Mouse (Mus musculus) erythroblast, embryonic 14.5 days (primary cell): ENCODE results near the gene A630095N17Rik. TPM values are rescaled to one million over a fixed set of nuclear protein-coding genes. Genes with fewer than 3 reads are reported as not detected.
"Not testable (repeated sequence)": the region's sequence is repeated elsewhere in the genome, so short reads cannot be mapped to it uniquely, and the experiment has no call there.

Experiments used
- H3K27me3 ChIP-seq: 2 replicates; pipeline ENCODE4 v1.6.1; 2012; ENCODE audit warnings: inconsistent platforms; ENCODE audit not compliant: control insufficient read depth
- H3K36me3 ChIP-seq: 2 replicates; pipeline ENCODE4 v1.6.1; 2012; ENCODE audit warnings: mild to moderate bottlenecking, inconsistent platforms; ENCODE audit not compliant: control insufficient read depth
- H3K4me1 ChIP-seq: 2 replicates; pipeline ENCODE4 v1.6.1; 2012; ENCODE audit warnings: inconsistent platforms; ENCODE audit not compliant: control insufficient read depth
- H3K4me3 ChIP-seq: replicated peaks from 2 replicates; pipeline ENCODE3; 2012; ENCODE audit warnings: moderate library complexity, mild to moderate bottlenecking, inconsistent platforms
- H3K9me3 ChIP-seq: 2 replicates; pipeline ENCODE4 v1.6.1; 2012; ENCODE audit warnings: low read length, inconsistent platforms, mixed read lengths; ENCODE audit not compliant: control insufficient read depth
- GATA1 ChIP-seq: IDR thresholded peaks from 2 replicates; pipeline ENCODE4 v1.6.1; 2012; ENCODE audit warnings: low read length, inconsistent platforms, mixed read lengths
- TAL1 ChIP-seq: IDR thresholded peaks from 3 replicates; pipeline ENCODE4 v1.6.1; 2012; ENCODE audit warnings: low read length, inconsistent platforms, mixed read lengths
- polyA plus RNA-seq: library from polyadenylated mRNA; stranded (reverse); fragments of >175 nt; gene quantifications from 2 replicates; pipeline ENCODE4 v1.2.3, GENCODE M21; 2012

The A630095N17Rik gene
- polyA plus RNA-seq, 1 experiment, result not detected

GRCm38 (mm10) chr1:75244836-75245235 is 12.9 kb upstream of the A630095N17Rik start:
- peaks cover 76% of the 10 kb centered on the region for H3K36me3 ChIP-seq
- no peaks in the 10 kb centered on the region for H3K9me3 ChIP-seq
- no peak overlapping the region for H3K4me3 ChIP-seq
- H3K4me1 ChIP-seq, result peaks cover 61% of the 10 kb centered on the region
- H3K27me3 ChIP-seq, result no peaks in the 10 kb centered on the region
- TF ChIP-seq TAL1, result no peak
- no peak for TF ChIP-seq GATA1

DNA sequence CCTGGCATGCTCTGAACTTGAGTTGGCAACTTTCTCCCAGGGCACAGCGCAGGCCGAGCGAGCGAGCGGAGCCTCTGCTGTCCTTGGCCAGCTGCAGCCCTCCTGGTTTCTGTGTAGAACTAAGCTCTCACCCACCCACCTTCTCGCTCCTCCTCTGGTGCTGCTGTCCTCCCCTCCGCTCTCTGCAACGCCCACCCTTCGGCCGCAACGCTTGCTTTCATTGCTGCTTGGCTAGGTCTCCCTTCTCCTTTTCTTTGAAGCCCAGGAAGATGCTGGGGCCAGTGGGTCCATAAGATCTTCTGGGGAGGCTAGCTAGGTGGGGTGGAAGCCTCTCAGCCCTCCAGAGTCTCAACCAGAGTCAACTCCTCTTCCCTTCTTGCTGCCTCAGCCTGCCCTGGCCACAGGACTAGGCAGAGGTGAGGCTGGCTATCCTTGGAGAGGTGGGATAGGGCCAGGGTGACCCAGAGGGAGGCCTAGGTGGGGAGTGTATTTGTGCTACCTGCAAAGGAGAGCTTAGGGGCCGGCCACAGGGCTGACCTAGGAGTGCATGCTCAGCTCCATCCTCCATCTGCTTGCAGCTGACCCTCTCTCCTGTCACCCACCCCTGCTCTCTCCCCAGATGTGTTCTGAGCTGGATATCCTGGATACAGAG is 12.4 kb upstream of the A630095N17Rik start:
- Histone ChIP-seq H3K36me3 (peaks cover 81% of the 10 kb centered on the region), H3K9me3 (no peaks in the 10 kb centered on the region), H3K4me1 (peaks cover 61% of the 10 kb centered on the region), H3K4me3 (no peak overlapping the region), H3K27me3 (no peaks in the 10 kb centered on the region)
- no peak for TF ChIP-seq TAL1
- TF ChIP-seq GATA1, result no peak

- TF ChIP-seq GATA1 (no peak), TAL1 (no peak)
These were observed 11.5 kb upstream of the A630095N17Rik start for GRCm38 (mm10) chr1:75243411-75243810.

GRCm38 (mm10) chr1:75239591-75239990 is 7.7 kb upstream of the A630095N17Rik start:
- no peak overlapping the region for H3K4me3 ChIP-seq
- peaks cover 72% of the 10 kb centered on the region for H3K4me1 ChIP-seq
- no peaks in the 10 kb centered on the region for H3K27me3 ChIP-seq
- H3K36me3 ChIP-seq, result peaks cover 75% of the 10 kb centered on the region
- H3K9me3 ChIP-seq, result no peaks in the 10 kb centered on the region
- TF ChIP-seq GATA1 (no peak), TAL1 (no peak)

More at GRCm38 (mm10) chr1:75243411-75243810, 11.5 kb upstream of the A630095N17Rik start:
- no peak overlapping the region for H3K4me3 ChIP-seq
- no peaks in the 10 kb centered on the region for H3K9me3 ChIP-seq
- no peaks in the 10 kb centered on the region for H3K27me3 ChIP-seq
- peaks cover 90% of the 10 kb centered on the region for H3K36me3 ChIP-seq
- peaks cover 64% of the 10 kb centered on the region for H3K4me1 ChIP-seq

GRCm38 (mm10) chr1:75236117-75237050 is 4.5 kb upstream of the A630095N17Rik start, which contains the start of gene Dnajb2:
Dnajb2 (plus strand) TSS chr1:75236406.
- H3K27me3 ChIP-seq, result no peaks in the 10 kb centered on the region
- H3K36me3 ChIP-seq, result peaks cover 43% of the 10 kb centered on the region
- TF ChIP-seq TAL1, result peak; percentile 92
- peak; percentile 95 for TF ChIP-seq GATA1
- peak within 1 kb of the TSS; percentile 69 for H3K4me3 ChIP-seq
- H3K9me3 ChIP-seq, result no peaks in the 10 kb centered on the region
- H3K4me1 ChIP-seq, result peaks cover 82% of the 10 kb centered on the region

DNA sequence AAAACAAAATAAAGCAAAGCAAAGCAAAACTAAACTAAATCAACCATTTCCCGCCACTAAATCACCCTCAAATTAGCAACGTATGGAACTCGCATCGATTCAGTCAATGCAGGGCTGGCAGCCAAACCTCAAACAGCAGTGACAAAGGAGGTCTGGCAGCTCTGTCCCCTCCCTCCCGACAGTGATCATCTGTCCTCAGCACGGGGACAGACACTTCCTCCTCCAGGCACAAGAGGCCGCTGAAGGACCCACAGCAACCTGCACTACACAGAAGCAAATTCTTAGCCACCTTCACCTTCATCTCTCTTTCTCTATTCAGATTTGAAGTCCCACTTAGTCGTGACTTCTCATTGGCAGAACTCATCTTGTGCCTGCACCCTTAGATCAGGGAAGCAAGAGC is 2.7 kb upstream of the A630095N17Rik start:
- Histone ChIP-seq H3K36me3 (peaks cover 25% of the 10 kb centered on the region), H3K4me3 (peak overlapping the region; percentile 69), H3K9me3 (no peaks in the 10 kb centered on the region), H3K4me1 (peaks cover 89% of the 10 kb centered on the region), H3K27me3 (no peaks in the 10 kb centered on the region)
- TF ChIP-seq TAL1 (no peak), GATA1 (no peak)

DNA sequence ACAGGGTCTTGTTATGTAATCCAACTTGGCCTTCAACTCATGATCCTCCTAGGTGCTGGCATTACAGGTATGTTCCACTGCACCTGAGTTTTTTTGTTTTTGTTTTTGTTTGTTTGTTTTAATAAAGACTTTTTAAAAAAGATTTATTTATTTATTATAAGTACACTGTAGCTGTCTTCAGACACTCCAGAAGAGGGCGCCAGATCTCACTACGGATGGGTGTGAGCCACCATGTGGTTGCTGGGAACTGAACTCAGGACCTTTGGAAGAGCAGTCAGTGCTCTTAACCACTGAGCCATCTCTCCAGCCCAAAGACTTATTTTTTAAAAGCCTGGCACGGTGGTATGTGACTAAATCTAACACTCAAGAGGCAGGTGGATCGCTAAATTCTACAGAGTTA is 587 bp upstream of the A630095N17Rik start:
- not testable (repeated sequence) for H3K27me3 ChIP-seq, H3K4me3 ChIP-seq, H3K9me3 ChIP-seq, H3K36me3 ChIP-seq
- peaks cover 89% of the 10 kb centered on the region for H3K4me1 ChIP-seq

GRCm38 (mm10) chr1:75231224-75231623 is 678 bp downstream of the A630095N17Rik start:
- no peak overlapping the region for H3K4me3 ChIP-seq
- H3K27me3 ChIP-seq, result no peaks in the 10 kb centered on the region
- H3K36me3 ChIP-seq, result no peaks in the 10 kb centered on the region
- peaks cover 91% of the 10 kb centered on the region for H3K4me1 ChIP-seq
- TF ChIP-seq GATA1 (no peak), TAL1 (no peak)
- H3K9me3 ChIP-seq, result no peaks in the 10 kb centered on the region

- Histone ChIP-seq H3K27me3 (no peaks in the 10 kb centered on the region), H3K9me3 (no peaks in the 10 kb centered on the region), H3K4me3 (peak overlapping the region; percentile 32), H3K4me1 (peaks cover 91% of the 10 kb centered on the region), H3K36me3 (no peaks in the 10 kb centered on the region)
- TF ChIP-seq TAL1 (no peak), GATA1 (no peak)
These were observed 1.4 kb downstream of the A630095N17Rik start for GRCm38 (mm10) chr1:75230335-75230994.
